Comparison of ENCODE assay signal across 8 mouse cellular contexts in genomic region chr15:85581563-85582064, GRCm38 (mm10). TPM values are rescaled to one million over a fixed set of nuclear protein-coding genes. Genes with fewer than 3 reads are reported as not detected.
DNase-seq lines count a peak whose midpoint lies in the region; ATAC-seq and TF ChIP-seq lines count a peak whose summit lies in the region.

No protein-coding gene starts in this region.

- H3K9me3 ChIP-seq in ES-Bruce4 (replicated peaks; ENCODE audit: control insufficient read depth, insufficient read depth, low read length, poor library complexity, severe bottlenecking): no peaks in the 10 kb centered on the region
- H3K9me3 ChIP-seq in hindbrain, embryonic 12.5 days (replicated peaks): no peaks in the 10 kb centered on the region

- H3K4me3 ChIP-seq in ES-Bruce4 (ENCODE audit: low read depth, low read length): peak overlapping the region; percentile 55
- H3K4me3 ChIP-seq in hindbrain, embryonic 12.5 days: peak overlapping the region; percentile 76

- no peak for TF ChIP-seq CTCF in ES-Bruce4 (IDR thresholded peaks at IDR 0.05; ENCODE audit: low read depth, low read length)

- H3K27ac ChIP-seq in ES-Bruce4 (ENCODE audit: insufficient read depth, low read length): no peak overlapping the region
- peak overlapping the region; percentile 80 for H3K27ac ChIP-seq in hindbrain, embryonic 12.5 days

- peak overlapping the region; percentile 69 for H3K9ac ChIP-seq in ES-Bruce4 (ENCODE audit: low read depth, poor library complexity, severe bottlenecking)
- H3K9ac ChIP-seq in hindbrain, embryonic 12.5 days: peak overlapping the region; percentile 80

- no peaks in the 10 kb centered on the region for H3K4me1 ChIP-seq in ES-Bruce4 (ENCODE audit: control insufficient read depth, insufficient read depth, low read length)
- peaks cover 50% of the 10 kb centered on the region for H3K4me1 ChIP-seq in hindbrain, embryonic 12.5 days

- TF ChIP-seq POLR2A in ES-Bruce4 (IDR thresholded peaks at IDR 0.05; ENCODE audit: insufficient read depth, low read length): no peak

- peak; percentile 57 for DNase-seq in embryo, embryonic 11 days
- DNase-seq in embryo, embryonic 10 days (ENCODE audit: low spot score): no peak
- DNase-seq in lung, postnatal 14 days: peak; percentile 25
- no peak for DNase-seq in gastrocnemius, postnatal 10 days
- DNase-seq in cerebellum, adult 11-12 months: no peak

- 0 out of 2 replicates have a peak, but pooled peaks have one; percentile 29 for ATAC-seq in hindbrain, embryonic 12.5 days (ENCODE audit: low FRiP score)
- ATAC-seq in activated CD4-positive, CD25-positive, alpha-beta regulatory T cell, adult 4 months: no peak

- no peak for TF ChIP-seq EP300 in ES-Bruce4 (IDR thresholded peaks at IDR 0.05; ENCODE audit: insufficient read depth, low read depth, low read length)

- WGBS in hindbrain, embryonic 12.5 days: under 1% methylated on average over 50 of the region's 67 CpGs

- H3K27me3 ChIP-seq in ES-Bruce4 (ENCODE audit: control insufficient read depth, insufficient read depth, low read length, poor library complexity, severe bottlenecking): peaks cover 27% of the 10 kb centered on the region
- H3K27me3 ChIP-seq in hindbrain, embryonic 12.5 days: peaks cover 70% of the 10 kb centered on the region

- H3K36me3 ChIP-seq in ES-Bruce4 (ENCODE audit: control insufficient read depth, insufficient read depth, low read length, poor library complexity, severe bottlenecking): no peaks in the 10 kb centered on the region
- no peaks in the 10 kb centered on the region for H3K36me3 ChIP-seq in hindbrain, embryonic 12.5 days

- H3K4me2 ChIP-seq in hindbrain, embryonic 12.5 days (replicated peaks): peak overlapping the region; percentile 95

RNA-seq across cellular contexts. Expression of gene Wnt7b, which starts 0.7 kb away (rescaled TPM):
- polyA plus RNA-seq in ES-Bruce4 (2011; ENCODE audit: insufficient read depth, insufficient read length, low read depth, missing spikeins): 29.8 and 30.2 TPM in 2 replicates
- polyA plus RNA-seq in hindbrain, embryonic 12.5 days (2016; fragmentation: Nextera tagmentation; extraction: Ambion mirVana): 78.3 and 79.5 TPM in 2 replicates
- not detected for polyA plus RNA-seq in activated CD4-positive, CD25-positive, alpha-beta regulatory T cell, adult 4 months (2017; shearing (Covaris generic))
- total RNA-seq in gastrocnemius, postnatal 10 days (2021): under 1 TPM; 0.07 to 0.16 TPM

Comparison
In these comparisons a context has a peak if more than half of its experiments do, and no peak if none do; other contexts are left out.
1. DNase-seq: peak in embryo, embryonic 11 days (single experiment) and lung, postnatal 14 days (single experiment); none in embryo, embryonic 10 days (single experiment), gastrocnemius, postnatal 10 days (single experiment) and cerebellum, adult 11-12 months (single experiment).
2. RNA of gene Wnt7b, which starts 0.7 kb away (polyA plus RNA-seq): 78.3 to 79.5 TPM in hindbrain, embryonic 12.5 days and 29.8 to 30.2 TPM in ES-Bruce4; not detected in activated CD4-positive, CD25-positive, alpha-beta regulatory T cell, adult 4 months; every median in the first group is over 10 times any median in the second.